In the genomic region with DNA sequence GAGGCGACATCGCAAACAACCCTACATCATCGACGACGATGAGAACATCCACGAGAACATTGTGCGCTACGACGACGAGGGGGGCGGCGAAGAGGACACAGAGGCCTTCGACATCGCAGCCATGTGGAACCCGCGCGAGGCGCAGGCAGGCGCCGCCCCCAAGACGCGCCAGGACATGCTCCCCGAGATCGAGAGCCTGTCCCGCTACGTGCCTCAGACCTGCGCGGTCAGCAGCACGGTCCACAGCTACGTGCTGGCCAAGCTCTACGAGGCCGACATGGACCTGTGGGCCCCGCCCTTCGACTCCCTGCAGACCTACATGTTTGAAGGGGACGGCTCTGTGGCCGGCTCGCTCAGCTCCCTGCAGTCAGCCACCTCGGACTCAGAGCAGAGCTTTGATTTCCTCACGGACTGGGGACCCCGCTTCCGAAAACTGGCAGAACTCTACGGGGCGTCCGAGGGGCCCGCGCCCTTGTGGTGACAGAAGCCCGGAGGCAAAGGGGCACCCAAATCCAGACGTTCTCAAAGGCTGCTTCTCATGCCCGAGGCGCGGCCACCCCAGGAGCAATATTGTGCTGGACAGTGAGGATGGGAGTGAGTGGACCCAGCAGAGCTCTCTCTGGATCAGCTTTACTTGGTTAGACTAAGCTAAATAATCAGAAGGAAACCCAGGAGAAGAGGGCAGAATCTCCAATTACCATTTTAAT, we compare ENCODE assay signal across 8 mouse cellular contexts.
DNase-seq lines count a peak whose midpoint lies in the region; ATAC-seq and TF ChIP-seq lines count a peak whose summit lies in the region.

No protein-coding gene starts in this region.

- H3K4me3 ChIP-seq in lung, embryonic 15.5 days: peak overlapping the region; percentile 38
- H3K4me3 ChIP-seq in lung, adult 2 months (replicated peaks; ENCODE audit: extremely low read depth, low read depth, low read length): no peak overlapping the region
- peak overlapping the region; percentile 47 for H3K4me3 ChIP-seq in embryonic facial prominence, embryonic 13.5 days
- H3K4me3 ChIP-seq in hindbrain, embryonic 12.5 days: peak overlapping the region; percentile 41
- peak overlapping the region; percentile 47 for H3K4me3 ChIP-seq in limb, embryonic 15.5 days
- peak overlapping the region; percentile 49 for H3K4me3 ChIP-seq in neural tube, embryonic 13.5 days

- H3K9me3 ChIP-seq in lung, embryonic 15.5 days: no peaks in the 10 kb centered on the region
- H3K9me3 ChIP-seq in embryonic facial prominence, embryonic 13.5 days: no peaks in the 10 kb centered on the region
- H3K9me3 ChIP-seq in hindbrain, embryonic 12.5 days (replicated peaks): no peaks in the 10 kb centered on the region
- H3K9me3 ChIP-seq in limb, embryonic 15.5 days: no peaks in the 10 kb centered on the region
- no peaks in the 10 kb centered on the region for H3K9me3 ChIP-seq in neural tube, embryonic 13.5 days

- intact Hi-C loops in left cerebral cortex, postnatal 36 days (cut with DNase I): no loop called here

- peak overlapping the region; percentile 21 for H3K9ac ChIP-seq in lung, embryonic 15.5 days
- H3K9ac ChIP-seq in embryonic facial prominence, embryonic 13.5 days: peak overlapping the region; percentile 67
- peak overlapping the region; percentile 58 for H3K9ac ChIP-seq in hindbrain, embryonic 12.5 days
- H3K9ac ChIP-seq in limb, embryonic 15.5 days: peak overlapping the region; percentile 40
- peak overlapping the region; percentile 72 for H3K9ac ChIP-seq in neural tube, embryonic 13.5 days

- H3K36me3 ChIP-seq in lung, embryonic 15.5 days: no peaks in the 10 kb centered on the region
- no peaks in the 10 kb centered on the region for H3K36me3 ChIP-seq in embryonic facial prominence, embryonic 13.5 days
- H3K36me3 ChIP-seq in hindbrain, embryonic 12.5 days: no peaks in the 10 kb centered on the region
- H3K36me3 ChIP-seq in limb, embryonic 15.5 days: no peaks in the 10 kb centered on the region
- no peaks in the 10 kb centered on the region for H3K36me3 ChIP-seq in neural tube, embryonic 13.5 days

- peak overlapping the region; percentile 85 for H3K4me2 ChIP-seq in lung, embryonic 15.5 days
- peak overlapping the region; percentile 76 for H3K4me2 ChIP-seq in embryonic facial prominence, embryonic 13.5 days
- H3K4me2 ChIP-seq in hindbrain, embryonic 12.5 days (replicated peaks): peak overlapping the region; percentile 72
- H3K4me2 ChIP-seq in limb, embryonic 15.5 days: peak overlapping the region; percentile 92
- peak overlapping the region; percentile 85 for H3K4me2 ChIP-seq in neural tube, embryonic 13.5 days

- H3K27ac ChIP-seq in lung, embryonic 15.5 days: no peak overlapping the region
- H3K27ac ChIP-seq in embryonic facial prominence, embryonic 13.5 days: no peak overlapping the region
- H3K27ac ChIP-seq in hindbrain, embryonic 12.5 days: no peak overlapping the region
- no peak overlapping the region for H3K27ac ChIP-seq in limb, embryonic 15.5 days
- no peak overlapping the region for H3K27ac ChIP-seq in neural tube, embryonic 13.5 days (replicated peaks)

- no peak for TF ChIP-seq CTCF in lung, adult 2 months (IDR thresholded peaks at IDR 0.05; ENCODE audit: insufficient read depth, low read length)

- H3K27me3 ChIP-seq in lung, embryonic 15.5 days: no peaks in the 10 kb centered on the region
- H3K27me3 ChIP-seq in embryonic facial prominence, embryonic 13.5 days: no peaks in the 10 kb centered on the region
- no peaks in the 10 kb centered on the region for H3K27me3 ChIP-seq in hindbrain, embryonic 12.5 days
- no peaks in the 10 kb centered on the region for H3K27me3 ChIP-seq in limb, embryonic 15.5 days
- H3K27me3 ChIP-seq in neural tube, embryonic 13.5 days: peaks cover 4% of the 10 kb centered on the region; the same call in 1 of the 2 replicates

- 11% methylated on average over 51 of the region's 51 CpGs for WGBS in lung, embryonic 15.5 days
- WGBS in lung, adult 2 months: 11% methylated on average over 51 of the region's 51 CpGs
- whole genome bisulfite sequencing in embryonic facial prominence, embryonic 13.5 days: 7% methylated on average over 51 of the region's 51 CpGs
- 11% methylated on average over 51 of the region's 51 CpGs for WGBS in hindbrain, embryonic 12.5 days
- WGBS in limb, embryonic 15.5 days: 9% methylated on average over 50 of the region's 51 CpGs
- 6% methylated on average over 51 of the region's 51 CpGs for WGBS in neural tube, embryonic 13.5 days

- peak; percentile 79; the same call in 1 of the 2 replicates for ATAC-seq in lung, embryonic 15.5 days (ENCODE audit: borderline replicate concordance, extremely low read depth, low FRiP score, low TSS enrichment)
- ATAC-seq in embryonic facial prominence, embryonic 13.5 days (ENCODE audit: insufficient number of reproducible peaks, insufficient read depth, low FRiP score, low TSS enrichment, low read depth): peak; percentile 62; the same call in 1 of the 2 replicates
- ATAC-seq in hindbrain, embryonic 12.5 days (ENCODE audit: low FRiP score): peak; percentile 87
- ATAC-seq in limb, embryonic 15.5 days (ENCODE audit: insufficient number of reproducible peaks, low FRiP score, low TSS enrichment, low read depth): no peak
- ATAC-seq in neural tube, embryonic 13.5 days (ENCODE audit: low read depth): peak; percentile 89

- TF ChIP-seq POLR2A in lung, adult 2 months (IDR thresholded peaks at IDR 0.05; ENCODE audit: borderline replicate concordance, extremely low read depth, low read depth, low read length): no peak

- H3K4me1 ChIP-seq in lung, embryonic 15.5 days: 0 out of 2 replicates have a peak, but pooled peaks cover 3% of the 10 kb centered on the region
- H3K4me1 ChIP-seq in lung, adult 2 months (ENCODE audit: control insufficient read depth, insufficient read depth, low read length): peaks cover 4% of the 10 kb centered on the region; the same call in 1 of the 2 replicates
- peaks cover 3% of the 10 kb centered on the region; the same call in 1 of the 2 replicates for H3K4me1 ChIP-seq in embryonic facial prominence, embryonic 13.5 days
- peaks cover 5% of the 10 kb centered on the region; the same call in 1 of the 2 replicates for H3K4me1 ChIP-seq in hindbrain, embryonic 12.5 days
- peaks cover 8% of the 10 kb centered on the region; the same call in 1 of the 2 replicates for H3K4me1 ChIP-seq in limb, embryonic 15.5 days
- H3K4me1 ChIP-seq in neural tube, embryonic 13.5 days (replicated peaks): peaks cover 6% of the 10 kb centered on the region; the same call in 1 of the 2 replicates

- no peak for DNase-seq in lung, adult 2 months
- no peak for DNase-seq in left cerebral cortex, postnatal 36 days (ENCODE audit: low spot score in 2 of 2)
- no peak for DNase-seq in spleen, postnatal 10 days (ENCODE audit: low spot score in 2 of 2)

Comparison
In these comparisons a context has a peak if more than half of its experiments do, and no peak if none do; other contexts are left out.
1. H3K9ac ChIP-seq: peak in every context shown above with its lines; median percentile 72 in neural tube, embryonic 13.5 days; 67 in embryonic facial prominence, embryonic 13.5 days; 58 in hindbrain, embryonic 12.5 days; 40 in limb, embryonic 15.5 days; 21 in lung, embryonic 15.5 days.